Mouse (Mus musculus): ENCODE results near the gene Flot1.
A peak's percentile ranks its signal among the peaks of the same experiment; 100 is the strongest.

Gene Flot1

DNA sequence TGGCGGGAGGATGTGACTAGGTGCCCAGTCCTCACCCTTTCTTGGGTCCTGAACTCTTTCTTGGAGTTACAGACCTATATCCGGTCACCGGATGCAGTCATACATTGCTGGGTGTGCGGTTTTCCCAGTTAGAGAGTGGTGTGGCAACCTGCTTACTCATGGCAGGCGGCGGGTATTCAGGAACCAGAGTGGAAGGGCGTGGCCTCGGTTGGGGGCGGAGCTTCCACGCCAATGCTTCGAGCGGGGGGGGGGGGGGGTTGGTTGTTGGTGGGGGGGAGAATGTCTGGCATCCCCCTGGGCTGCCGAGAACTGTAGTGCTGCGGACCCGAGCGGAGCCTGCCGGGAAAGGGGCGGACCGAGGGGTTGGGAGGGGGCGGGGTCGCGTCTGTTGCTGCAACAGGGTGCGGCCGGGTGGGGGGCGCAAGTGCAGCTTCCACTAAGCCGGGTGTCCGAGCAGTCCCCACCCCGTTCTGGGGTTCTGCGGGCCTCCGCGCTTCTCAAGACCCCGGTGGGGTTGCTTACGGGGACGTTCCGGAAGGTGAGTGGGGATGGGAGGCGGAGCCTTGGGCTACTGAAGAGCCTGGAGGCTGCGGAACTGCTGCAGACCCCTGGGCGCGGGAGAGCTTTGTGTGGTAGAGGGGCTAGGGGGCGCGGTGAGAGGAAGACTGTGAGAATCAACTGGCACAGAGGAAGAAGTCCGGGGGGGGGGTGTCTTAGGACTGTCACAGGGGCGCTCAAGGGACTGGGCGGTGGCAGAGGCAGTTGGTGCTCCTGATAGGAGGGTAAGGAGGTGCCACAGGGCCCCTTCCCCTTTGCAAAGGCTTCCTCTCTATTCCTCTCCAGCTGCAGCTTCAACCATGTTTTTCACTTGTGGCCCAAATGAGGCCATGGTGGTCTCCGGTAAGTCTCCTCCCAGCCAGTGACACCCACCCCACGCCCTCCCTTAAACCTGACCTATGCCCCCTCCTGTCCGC, at the start of gene Flot1:
Flot1 (plus strand) TSS at position 267 of the 974 bp plus-strand sequence.
- peak; percentile 75 to 82 for DNase-seq

- peak; percentile 85 to 91 for DNase-seq
Observed at GRCm38 (mm10) chr17:35776811-35777609, 46.0 kb upstream of the Flot1 start.

DNA sequence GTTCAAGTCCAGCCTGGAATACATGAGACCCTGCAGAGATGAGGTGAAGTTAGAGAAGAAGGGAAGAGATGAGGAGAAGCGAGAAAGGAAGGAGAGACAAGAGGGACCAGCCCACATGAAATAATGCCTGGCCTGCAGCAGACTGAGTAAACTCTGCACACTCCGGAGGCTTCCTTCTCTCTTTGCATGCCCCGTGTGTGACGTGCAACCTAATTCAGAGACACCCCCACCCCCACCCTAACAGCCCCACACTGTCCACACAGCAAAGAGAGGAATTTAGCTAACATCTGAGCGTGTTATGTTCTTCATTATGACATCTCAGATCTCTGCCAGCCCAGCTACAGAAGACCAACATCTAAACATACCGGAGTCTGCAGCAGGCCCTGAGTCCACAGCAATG, 44.1 kb upstream of the Flot1 start:
- DNase-seq, result no peak

DNA sequence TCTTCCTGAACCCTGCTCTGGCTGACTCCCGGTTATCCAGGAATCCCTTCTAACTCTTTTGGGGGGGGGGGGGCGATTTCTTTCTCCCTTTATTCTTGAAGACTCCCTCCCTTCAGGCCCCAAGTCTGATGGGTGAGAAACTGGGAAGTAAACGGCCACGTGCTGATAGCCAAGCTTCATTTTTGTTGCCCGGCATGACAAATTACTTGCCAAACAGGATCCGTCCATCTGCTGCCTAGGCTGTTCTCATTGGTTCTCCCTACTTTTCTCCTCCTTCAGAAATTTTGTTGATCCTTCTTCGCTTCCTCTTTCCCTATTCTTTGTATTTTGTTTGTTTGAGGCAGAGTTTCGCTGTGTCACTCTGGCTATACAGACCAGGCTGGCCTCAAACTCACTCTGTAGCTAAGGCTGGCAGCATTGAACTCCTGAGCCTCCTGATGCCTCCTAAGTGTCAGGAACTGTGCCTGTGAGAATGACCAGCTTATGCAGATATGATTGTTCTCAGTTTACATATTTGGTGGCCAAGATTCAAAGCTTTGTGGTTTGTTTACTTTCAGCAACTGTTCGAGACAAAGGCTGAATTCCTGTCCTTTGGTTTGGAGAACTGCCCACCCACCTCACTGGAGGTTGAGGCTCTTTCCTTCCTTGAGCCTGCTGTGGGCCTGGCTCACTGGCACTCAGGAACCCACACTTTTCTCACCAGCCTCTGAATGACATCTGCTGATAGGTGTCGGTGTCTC, 43.4 kb upstream of the Flot1 start:
- DNase-seq, result no peak

DNA sequence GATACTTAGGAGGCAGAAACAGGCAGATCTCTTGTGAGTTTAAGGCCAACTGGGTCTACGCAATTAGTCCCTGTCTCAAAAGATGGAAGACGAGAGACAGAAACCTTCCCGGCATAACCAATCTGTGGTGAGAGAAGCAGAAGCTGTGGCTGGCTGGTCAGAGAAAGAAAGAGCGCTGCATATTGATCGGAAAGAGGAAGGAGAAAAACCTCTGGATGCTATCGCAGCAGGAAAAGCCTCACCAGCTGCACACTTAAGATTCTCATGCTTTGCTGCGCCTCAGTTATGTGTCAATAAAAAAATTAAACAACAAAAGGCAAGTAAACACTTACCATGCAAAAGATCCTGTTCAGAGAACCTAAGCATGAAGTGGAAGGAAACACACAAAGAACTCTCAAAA, 42.7 kb upstream of the Flot1 start:
- DNase-seq, result no peak

GRCm38 (mm10) chr17:35782398-35782797, 40.6 kb upstream of the Flot1 start:
- no peak for DNase-seq

DNA sequence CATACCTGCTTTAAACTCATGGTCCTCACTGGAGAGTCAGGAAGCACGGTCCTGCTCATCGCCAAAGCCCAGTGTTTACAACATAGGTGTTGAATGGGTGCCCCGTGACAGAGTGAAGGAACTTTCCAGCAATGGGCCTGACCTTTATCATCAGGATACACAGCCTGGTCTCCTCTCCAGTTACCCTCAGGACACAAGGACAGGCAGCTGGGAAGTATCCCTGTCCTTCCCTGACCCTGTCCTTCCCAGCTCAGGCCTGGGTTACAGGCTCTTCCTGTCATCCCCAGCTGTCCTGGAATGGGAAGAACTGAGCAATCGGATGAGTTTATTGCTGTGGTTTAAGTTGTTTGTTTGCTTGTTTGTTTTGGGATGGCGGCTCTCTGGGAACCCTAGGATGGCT, 40.1 kb upstream of the Flot1 start:
- DNase-seq, result no peak

DNA sequence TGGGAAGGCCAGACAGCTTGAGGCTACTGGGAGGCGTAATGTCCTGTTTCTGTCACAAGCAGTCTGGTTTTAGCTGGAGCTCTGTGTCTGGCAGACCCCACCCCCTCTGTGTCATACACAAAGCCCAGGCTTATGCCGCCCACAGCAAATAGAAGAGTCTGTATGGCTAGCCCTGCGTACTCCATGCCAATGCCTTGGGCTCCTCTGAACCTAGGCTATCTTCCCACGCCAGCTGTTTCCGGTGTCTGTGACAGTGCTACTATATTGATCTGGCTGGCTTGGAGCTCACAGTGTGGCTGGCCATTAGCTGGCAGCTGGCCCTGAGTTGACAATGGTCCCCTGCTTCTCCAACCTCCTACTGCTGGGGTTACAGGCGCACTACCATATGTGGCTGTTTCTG, 39.1 kb upstream of the Flot1 start:
- DNase-seq, result no peak

DNA sequence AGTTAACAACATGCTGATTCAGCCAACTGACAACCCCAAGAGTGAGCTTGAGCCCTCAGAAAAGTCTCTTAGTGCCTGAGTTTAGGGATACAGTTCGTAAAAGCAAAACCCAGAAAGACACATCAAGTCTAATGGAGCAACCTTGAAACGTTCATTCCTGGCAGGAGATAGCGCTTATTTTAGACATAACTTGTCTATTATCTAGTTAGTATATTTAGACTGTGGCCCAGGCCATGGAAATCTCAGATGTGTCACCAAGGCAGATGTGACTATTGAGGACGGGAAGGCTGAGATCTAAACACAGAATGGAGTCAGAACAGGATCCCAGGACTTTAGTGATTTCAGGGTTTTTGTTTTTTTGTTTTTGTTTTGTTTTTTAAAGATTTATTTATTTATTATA, 37.9 kb upstream of the Flot1 start:
- no peak for DNase-seq

DNA sequence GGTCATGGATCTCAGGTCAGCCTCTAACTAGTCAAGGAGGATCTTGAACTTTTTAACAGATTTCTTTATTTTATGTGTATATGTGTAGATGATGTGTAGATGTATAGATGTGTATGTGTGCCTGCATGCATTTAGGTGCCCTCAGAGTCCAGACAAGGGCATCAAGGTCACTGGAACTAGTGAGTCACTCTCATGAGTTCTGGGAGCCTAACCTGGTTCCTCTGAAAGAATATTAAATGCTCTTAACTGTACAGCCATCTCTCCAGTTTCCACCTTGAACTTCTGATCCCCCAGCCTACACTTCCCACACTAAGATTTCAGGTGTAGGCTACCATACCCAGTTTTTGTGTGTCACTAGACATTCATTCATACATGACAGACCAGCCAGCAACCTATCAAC, 35.5 kb upstream of the Flot1 start:
- DNase-seq, result no peak

DNA sequence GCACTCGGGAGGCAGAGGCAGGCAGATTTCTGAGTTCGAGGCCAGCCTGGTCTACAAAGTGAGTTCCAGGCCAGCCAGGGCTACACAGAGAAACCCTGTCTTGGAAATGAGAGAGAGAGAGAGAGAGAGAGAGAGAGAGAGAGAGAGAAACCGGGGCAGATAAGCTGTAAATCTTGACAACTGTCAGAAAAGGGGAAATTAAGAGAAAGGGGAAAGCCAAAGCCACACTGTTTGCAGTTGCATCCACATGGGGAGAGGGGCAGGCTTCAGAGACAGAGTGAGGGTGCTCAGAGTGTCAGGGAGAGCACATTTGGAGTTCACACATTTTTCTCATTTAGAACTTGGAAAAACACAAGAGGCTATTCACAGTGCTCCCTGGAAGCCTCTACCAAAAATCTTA, 35.0 kb upstream of the Flot1 start:
- DNase-seq, result no peak

DNA sequence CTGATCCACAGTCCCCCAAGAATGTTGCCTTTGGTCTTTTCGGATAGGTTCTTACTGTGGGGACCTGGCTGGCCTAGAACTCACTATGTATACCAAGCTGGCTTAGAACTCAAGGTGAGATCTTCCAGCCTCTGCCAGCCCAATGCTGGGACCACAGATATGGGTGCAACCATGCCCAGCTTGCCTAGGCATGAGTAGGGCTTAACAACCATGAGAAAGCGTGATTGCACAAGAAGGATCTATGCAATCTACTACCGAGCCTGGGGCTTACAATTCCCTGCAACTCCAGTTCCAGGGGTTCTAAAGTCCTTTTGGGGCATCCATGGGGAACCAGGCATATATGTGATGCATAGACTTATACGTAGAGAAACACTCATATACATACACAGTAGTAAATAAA, 32.1 kb upstream of the Flot1 start:
- no peak for DNase-seq

DNA sequence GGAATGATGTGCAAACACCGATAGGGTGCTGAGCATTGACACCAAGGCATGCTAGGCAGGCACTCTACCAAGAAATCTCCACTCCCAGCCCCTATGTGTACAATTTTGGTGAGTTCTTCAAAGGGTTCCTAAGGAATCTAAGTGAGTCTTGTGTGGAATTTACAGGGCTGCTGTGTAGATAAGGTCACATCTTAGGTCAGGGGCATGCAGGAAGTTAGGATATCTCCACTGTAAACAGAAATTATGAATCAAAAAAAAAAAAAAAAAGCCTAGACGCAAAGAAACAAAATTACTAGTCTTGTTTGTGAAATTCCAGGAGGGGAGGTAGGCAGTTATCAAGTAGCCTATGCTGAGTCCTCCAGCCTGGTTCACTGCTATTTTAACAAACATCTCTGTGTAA, 30.2 kb upstream of the Flot1 start:
- no peak for DNase-seq

DNA sequence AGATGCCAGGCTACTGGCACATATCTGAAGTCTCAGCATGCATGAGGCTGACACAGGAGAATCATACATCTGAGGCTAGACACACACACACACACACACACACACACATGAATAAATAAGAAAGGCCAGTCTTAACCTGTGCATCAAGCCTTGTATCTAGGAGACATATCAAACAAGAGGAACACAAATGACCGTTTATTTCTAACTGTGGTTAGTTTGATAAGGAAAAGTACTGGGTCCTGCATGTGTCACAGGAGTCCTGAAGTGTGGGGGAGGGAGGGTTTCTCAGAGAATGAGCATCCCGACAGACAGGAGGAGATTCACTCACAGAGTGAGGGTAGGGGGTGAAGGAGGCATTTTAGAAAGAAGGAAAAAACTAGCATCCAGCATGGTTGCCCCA, 27.9 kb upstream of the Flot1 start:
- no peak for DNase-seq

DNA sequence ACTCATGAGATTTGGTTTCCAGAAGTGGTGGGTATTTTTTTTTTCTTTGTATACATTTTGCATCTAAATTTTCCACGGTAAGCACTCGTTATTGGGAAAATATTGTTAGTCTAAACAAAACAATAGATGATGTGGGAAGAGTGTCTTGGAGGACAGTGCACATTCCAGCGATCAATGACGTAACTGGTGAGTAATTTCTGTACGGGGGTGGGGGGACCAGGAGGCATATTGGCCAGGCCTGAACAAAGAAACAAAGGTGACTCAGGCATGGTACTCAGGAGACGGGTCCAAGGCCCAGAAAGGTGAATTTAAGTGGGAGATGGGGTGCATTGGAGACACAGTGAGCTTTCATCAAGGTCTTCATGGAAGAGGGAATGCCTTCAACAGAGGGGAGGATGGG, 27.4 kb upstream of the Flot1 start:
- DNase-seq, result no peak

- DNase-seq, result no peak
Observed at GRCm38 (mm10) chr17:35796835-35797234, 26.2 kb upstream of the Flot1 start.

- DNase-seq, result no peak
Observed at GRCm38 (mm10) chr17:35800905-35801304, 22.1 kb upstream of the Flot1 start.

DNA sequence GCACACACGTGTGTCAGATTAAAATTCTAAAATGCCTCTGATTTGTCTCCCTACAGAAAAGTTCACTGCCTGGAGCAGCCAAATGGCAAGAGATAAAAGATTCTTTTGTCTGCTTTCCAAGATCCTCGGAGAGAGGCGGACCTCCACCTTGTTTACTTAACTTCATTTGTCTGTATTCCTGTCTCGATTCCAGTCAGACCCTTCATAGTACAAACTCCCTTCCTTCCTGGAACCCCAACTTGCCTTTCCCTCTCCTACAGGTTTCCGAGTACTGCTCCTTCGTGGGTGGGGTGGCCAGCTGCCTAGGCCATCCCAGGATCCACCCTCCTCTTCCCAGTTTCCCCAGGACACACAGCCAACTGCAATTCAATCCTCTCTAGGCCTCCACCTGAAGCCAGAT, 20.0 kb upstream of the Flot1 start:
- DNase-seq, result no peak

DNA sequence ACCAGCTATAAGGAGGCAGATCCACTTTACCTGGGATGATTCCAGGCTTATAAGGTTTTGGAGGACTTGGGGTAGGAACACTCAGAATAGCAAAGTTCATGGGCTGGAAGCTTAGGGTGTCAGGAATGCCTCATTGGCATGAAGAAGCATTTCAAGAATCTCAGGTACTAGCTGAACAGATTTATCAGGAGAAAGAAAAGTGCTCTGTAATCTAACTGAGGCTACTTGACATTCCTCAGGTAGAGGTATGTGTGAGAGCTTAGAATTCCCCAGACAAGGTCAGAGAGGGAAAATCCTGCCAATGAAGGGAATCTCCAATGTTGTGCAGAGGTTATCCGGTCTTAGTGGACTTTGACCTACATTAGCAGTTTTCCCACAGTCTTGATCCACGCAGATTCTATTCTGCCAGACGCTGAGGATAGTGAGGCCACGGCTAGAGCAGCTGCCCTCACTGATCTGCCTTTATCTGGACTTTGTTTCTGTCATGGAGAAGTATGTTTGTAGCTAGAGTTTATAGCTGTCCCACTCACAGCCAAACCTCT, 19.1 kb upstream of the Flot1 start:
- DNase-seq, result no peak

- no peak for DNase-seq
Observed at GRCm38 (mm10) chr17:35808073-35808472, 15.0 kb upstream of the Flot1 start.

- no peak for DNase-seq
Observed at GRCm38 (mm10) chr17:35809395-35809794, 13.6 kb upstream of the Flot1 start.

DNA sequence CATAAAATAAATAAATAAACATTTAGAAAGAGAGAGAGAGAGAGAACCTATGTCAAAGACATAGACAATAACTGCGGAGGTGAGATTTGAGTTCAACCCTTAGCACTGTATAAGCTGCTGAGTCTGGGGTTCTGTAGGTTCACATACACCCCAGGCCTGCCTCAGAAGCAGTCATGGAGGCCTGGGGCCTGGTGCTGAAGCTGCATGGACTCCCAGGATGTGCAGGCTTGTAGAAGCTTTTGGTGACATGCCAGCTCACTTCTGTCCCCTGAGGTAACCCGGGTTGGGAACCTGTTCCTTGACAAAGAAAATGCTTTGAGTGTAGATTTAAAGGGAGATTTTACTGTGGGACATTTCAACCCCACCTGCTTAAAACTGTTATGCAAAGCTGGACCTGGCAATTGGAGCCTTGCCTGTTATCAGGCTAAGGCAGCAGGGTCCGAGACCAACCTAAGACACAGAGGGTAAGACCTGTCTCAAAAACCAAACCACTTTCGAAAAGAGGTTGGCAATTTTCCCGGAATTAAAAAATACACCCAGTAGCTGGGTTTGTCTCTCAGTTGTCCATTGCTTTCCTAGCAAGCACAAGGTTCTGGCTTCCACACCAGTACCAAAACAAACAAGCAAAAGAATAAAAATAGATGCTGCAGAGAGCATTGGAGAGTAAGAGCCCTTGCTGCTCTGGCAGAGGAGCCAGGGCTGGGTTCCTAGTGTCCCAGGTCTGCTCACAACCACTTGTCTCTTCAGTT, 12.0 kb upstream of the Flot1 start:
- no peak for DNase-seq

All from cerebellum, adult 18-20 months (tissue).